Mouse (Mus musculus): ENCODE data around the gene Ankrd33. TPM values are rescaled to one million over a fixed set of nuclear protein-coding genes. Genes with fewer than 3 reads are reported as not detected.

The Ankrd33 gene
- polyA plus RNA-seq, 1 experiment from 2014 or later: not detected

DNA sequence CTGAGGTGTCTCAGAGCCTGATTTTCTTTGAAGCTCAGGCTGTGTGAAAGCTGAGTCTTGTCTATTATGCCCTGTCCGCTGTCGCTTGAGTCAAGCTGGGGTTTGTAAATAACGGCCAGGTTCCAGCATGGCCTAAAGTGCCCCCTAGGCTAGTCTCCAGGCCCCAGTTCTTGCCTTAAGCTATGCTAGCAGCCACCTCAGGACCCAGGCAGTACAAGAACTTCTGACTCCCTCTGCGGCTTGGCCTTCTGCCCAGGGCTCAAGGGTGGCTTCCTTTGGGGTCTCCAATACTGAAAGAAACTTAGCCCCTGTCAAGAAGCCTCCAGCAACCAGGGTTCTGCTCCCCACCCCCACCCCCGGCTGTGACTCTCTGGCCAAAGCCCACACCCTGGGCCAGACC lies 28.6 kb downstream of the Ankrd33 start:
- Histone ChIP-seq H3K4me3 (ENCODE audit: low read depth, low read length) (no peak overlapping the region), H3K4me1 (replicated peaks; ENCODE audit: control insufficient read depth, insufficient read depth, low read length) (peaks cover 15% of the 10 kb centered on the region), H3K36me3 (ENCODE audit: control insufficient read depth, insufficient read depth, low read length) (no peaks in the 10 kb centered on the region), H3K9ac (ENCODE audit: low read length) (no peak overlapping the region), H3K27me3 (ENCODE audit: control insufficient read depth, insufficient read depth, low read length) (no peaks in the 10 kb centered on the region), H3K27ac (ENCODE audit: low read depth, low read length) (no peak overlapping the region), H3K9me3 (ENCODE audit: control insufficient read depth, low read length) (no peaks in the 10 kb centered on the region), H3K4me2 (ENCODE audit: low read depth, low read length, severe bottlenecking) (no peak overlapping the region)
- no peak for DNase-seq (ENCODE audit: low spot score)
- WGBS: 84% methylated on average over 5 of the region's 5 CpGs
- ATAC-seq (replicated peaks; ENCODE audit: low FRiP score): no peak

DNA sequence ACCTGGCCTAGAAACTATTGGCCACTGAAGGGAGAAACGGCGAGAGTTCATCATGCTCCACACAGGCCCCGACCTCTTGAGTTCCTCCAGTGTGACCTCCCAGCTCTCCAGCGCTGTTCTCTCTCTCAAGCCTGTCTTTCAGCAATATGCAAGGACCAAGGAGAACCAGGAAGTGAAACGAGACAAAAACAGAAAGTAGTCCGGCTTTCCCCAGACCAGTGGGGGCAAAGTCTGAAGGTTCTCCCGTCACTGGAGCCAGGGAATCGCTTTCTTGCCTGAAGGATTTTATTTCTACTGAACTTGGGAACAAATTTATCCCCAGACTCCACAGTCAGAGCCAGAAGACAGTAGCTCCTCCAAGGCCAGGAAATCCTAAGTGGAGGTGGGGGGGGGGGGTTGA lies 29.2 kb downstream of the Ankrd33 start:
- Histone ChIP-seq H3K4me3 (ENCODE audit: low read depth, low read length) (no peak overlapping the region), H3K9ac (ENCODE audit: low read length) (no peak overlapping the region), H3K4me2 (ENCODE audit: low read depth, low read length, severe bottlenecking) (no peak overlapping the region), H3K4me1 (replicated peaks; ENCODE audit: control insufficient read depth, insufficient read depth, low read length) (peaks cover 10% of the 10 kb centered on the region; the same call in 1 of the 2 replicates), H3K27me3 (ENCODE audit: control insufficient read depth, insufficient read depth, low read length) (no peaks in the 10 kb centered on the region), H3K9me3 (ENCODE audit: control insufficient read depth, low read length) (no peaks in the 10 kb centered on the region), H3K36me3 (ENCODE audit: control insufficient read depth, insufficient read depth, low read length) (no peaks in the 10 kb centered on the region), H3K27ac (ENCODE audit: low read depth, low read length) (no peak overlapping the region)
- 88% methylated on average over 8 of the region's 8 CpGs for WGBS
- DNase-seq (ENCODE audit: low spot score) (no peak), ATAC-seq (replicated peaks; ENCODE audit: low FRiP score) (no peak)

DNA sequence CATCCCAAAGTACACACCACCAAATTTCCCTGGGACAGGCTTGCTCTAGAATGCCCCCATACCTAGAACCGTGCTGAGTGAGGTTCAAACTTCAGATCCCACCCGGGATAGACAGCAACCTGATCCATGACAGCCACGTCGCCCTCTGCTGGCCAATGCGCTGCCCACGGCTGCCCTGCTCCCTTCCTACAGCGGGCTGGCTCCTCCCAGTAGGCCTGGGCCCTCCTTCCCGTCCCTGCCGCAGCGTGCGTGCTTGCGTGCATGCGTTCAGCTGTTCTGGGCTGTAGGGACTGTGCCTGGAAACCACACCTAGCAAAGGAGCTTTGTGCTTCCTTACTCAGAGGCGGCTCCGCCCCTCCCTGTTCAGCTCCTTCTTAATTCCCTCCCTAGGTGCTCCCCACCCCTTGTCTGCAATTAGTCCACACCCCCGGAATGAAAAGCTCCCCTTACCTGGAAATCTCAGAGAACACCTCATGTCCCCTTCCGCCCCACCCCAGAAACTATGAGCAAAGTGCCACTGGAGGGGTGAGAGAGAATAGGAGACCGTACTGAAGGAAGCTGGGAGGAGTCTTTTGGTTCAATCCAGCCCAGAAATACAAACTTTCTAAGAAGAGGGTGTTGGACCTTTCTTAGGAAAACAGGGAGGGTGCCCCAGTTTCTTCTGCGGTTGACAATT lies 30.0 kb downstream of the Ankrd33 start:
- WGBS: 10% methylated on average over 19 of the region's 19 CpGs
- Histone ChIP-seq H3K27me3 (ENCODE audit: control insufficient read depth, insufficient read depth, low read length) (no peaks in the 10 kb centered on the region), H3K36me3 (ENCODE audit: control insufficient read depth, insufficient read depth, low read length) (no peaks in the 10 kb centered on the region), H3K4me3 (ENCODE audit: low read depth, low read length) (no peak overlapping the region), H3K9ac (ENCODE audit: low read length) (peak overlapping the region; percentile 41; the same call in 1 of the 2 replicates), H3K9me3 (ENCODE audit: control insufficient read depth, low read length) (no peaks in the 10 kb centered on the region), H3K27ac (ENCODE audit: low read depth, low read length) (no peak overlapping the region), H3K4me1 (replicated peaks; ENCODE audit: control insufficient read depth, insufficient read depth, low read length) (peaks cover 3% of the 10 kb centered on the region; the same call in 1 of the 2 replicates), H3K4me2 (ENCODE audit: low read depth, low read length, severe bottlenecking) (peak overlapping the region; percentile 34)
- ATAC-seq (replicated peaks; ENCODE audit: low FRiP score) (peak; percentile 95), DNase-seq (ENCODE audit: low spot score) (peak; percentile 97)

DNA sequence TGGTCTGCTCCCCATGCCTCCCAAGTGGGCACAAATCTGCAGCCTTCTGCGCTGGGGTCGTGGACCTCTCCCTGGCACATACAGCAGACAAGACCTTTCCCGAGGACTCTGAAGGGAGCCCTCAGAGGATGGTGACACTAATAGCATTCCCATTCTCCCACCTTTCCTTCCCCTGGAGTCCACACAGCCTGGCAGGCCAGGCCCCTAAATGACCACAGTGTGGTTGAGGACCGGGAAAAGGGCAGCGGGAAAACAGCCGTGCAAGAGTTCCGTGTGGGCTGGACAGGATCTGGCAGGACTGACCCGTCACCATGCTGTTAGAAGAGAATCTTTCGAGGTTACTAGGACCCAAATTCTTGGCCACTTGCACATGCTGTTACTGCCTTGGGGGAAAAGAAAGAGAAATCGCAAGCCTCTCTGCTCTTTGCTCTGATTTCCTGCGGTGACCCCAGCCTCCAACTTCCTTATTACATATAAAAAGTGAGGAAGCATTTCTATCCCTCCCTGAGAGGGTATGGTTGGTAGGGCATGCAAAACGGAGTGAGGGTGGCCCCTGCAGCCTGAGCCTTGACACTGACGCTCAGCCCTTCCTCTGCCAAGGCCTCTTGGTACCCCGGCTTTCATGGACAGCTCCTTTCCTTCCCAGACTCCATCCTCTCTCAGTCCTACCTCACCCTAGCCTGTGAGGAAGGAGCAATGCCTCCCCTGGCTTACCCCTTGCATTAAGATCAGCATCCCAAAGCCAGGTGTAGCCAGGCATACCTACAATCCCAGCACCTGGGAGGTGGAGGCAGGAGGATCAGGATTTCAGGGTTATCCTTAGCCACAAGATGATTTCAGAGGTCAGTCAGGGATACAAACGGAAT lies 30.8 kb downstream of the Ankrd33 start:
- 71% methylated on average over 15 of the region's 15 CpGs for WGBS
- no peaks in the 10 kb centered on the region for H3K27me3 ChIP-seq (ENCODE audit: control insufficient read depth, insufficient read depth, low read length)
- no peak overlapping the region for H3K4me2 ChIP-seq (ENCODE audit: low read depth, low read length, severe bottlenecking)
- DNase-seq (ENCODE audit: low spot score) (no peak), ATAC-seq (replicated peaks; ENCODE audit: low FRiP score) (no peak)
- no peak overlapping the region for H3K4me3 ChIP-seq (ENCODE audit: low read depth, low read length)
- no peak overlapping the region for H3K27ac ChIP-seq (ENCODE audit: low read depth, low read length)
- peak overlapping the region; percentile 41; the same call in 1 of the 2 replicates for H3K9ac ChIP-seq (ENCODE audit: low read length)
- no peaks in the 10 kb centered on the region for H3K9me3 ChIP-seq (ENCODE audit: control insufficient read depth, low read length)
- H3K4me1 ChIP-seq (replicated peaks; ENCODE audit: control insufficient read depth, insufficient read depth, low read length): peaks cover 3% of the 10 kb centered on the region; the same call in 1 of the 2 replicates
- no peaks in the 10 kb centered on the region for H3K36me3 ChIP-seq (ENCODE audit: control insufficient read depth, insufficient read depth, low read length)

DNA sequence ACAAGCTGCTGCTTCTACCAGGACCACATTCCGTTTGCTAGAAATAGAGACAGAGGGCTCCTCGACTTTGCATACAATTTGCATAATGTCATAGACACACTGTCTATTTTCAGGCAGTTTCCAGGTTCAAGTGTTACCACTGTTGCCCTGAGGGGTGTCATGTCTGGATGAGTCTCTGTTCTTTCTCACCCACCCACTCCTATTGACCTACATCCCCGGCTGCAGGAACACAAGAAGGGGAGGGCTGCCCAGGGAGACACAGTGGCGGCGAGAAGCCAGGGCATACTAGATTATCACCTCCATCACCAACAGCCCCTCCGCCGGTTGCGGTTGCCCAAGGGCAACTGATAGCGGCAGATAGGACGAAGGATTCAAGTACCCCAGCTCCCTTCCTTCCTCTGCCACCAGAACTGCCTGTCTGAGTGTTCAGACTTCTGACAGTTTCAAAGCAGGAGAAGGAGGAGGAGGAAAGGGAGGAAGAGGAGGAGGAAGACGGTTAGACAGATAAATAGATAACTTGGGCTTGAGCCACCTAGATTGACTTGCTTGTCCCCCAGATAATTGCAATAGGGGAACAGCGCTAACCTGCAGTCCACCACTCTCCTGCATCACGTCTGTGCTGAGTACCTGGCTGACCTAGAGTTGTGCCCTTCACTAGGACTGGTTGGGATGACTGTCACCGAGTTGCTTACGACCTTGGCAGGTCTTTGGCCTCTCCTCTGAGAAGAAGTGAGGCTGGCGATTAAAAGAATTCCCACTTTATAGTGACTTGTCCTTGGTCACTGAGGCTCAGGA lies 31.8 kb downstream of the Ankrd33 start:
- WGBS: 83% methylated on average over 16 of the region's 16 CpGs
- H3K9me3 ChIP-seq (ENCODE audit: control insufficient read depth, low read length): no peaks in the 10 kb centered on the region
- peaks cover 3% of the 10 kb centered on the region; the same call in 1 of the 2 replicates for H3K4me1 ChIP-seq (replicated peaks; ENCODE audit: control insufficient read depth, insufficient read depth, low read length)
- no peak overlapping the region for H3K27ac ChIP-seq (ENCODE audit: low read depth, low read length)
- H3K4me3 ChIP-seq (ENCODE audit: low read depth, low read length): no peak overlapping the region
- DNase-seq (ENCODE audit: low spot score) (no peak), ATAC-seq (replicated peaks; ENCODE audit: low FRiP score) (no peak)
- H3K36me3 ChIP-seq (ENCODE audit: control insufficient read depth, insufficient read depth, low read length): no peaks in the 10 kb centered on the region
- no peak overlapping the region for H3K4me2 ChIP-seq (ENCODE audit: low read depth, low read length, severe bottlenecking)
- H3K27me3 ChIP-seq (ENCODE audit: control insufficient read depth, insufficient read depth, low read length): no peaks in the 10 kb centered on the region
- no peak overlapping the region for H3K9ac ChIP-seq (ENCODE audit: low read length)

DNA sequence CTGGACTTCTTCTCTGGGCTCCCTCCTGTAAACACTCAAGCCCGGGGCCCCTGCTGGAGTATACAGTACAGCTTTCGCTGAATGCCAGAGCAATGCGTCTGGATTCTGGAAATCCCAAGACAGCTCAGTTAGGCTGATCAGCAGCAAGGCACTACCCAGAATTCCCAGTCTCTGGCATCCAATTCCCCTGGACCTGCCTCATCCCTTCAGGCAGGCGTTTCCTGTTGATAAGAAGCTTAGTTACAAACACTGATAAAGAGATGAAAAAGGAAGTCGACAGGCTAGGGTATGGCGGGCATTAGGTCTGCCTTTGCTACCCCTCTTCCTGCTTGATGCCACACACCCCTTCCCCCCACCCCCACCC lies 32.3 kb downstream of the Ankrd33 start:
- ATAC-seq (replicated peaks; ENCODE audit: low FRiP score) (no peak), DNase-seq (ENCODE audit: low spot score) (no peak)
- no peaks in the 10 kb centered on the region for H3K9me3 ChIP-seq (ENCODE audit: control insufficient read depth, low read length)
- no peak overlapping the region for H3K4me3 ChIP-seq (ENCODE audit: low read depth, low read length)
- H3K9ac ChIP-seq (ENCODE audit: low read length): no peak overlapping the region
- no peak overlapping the region for H3K27ac ChIP-seq (ENCODE audit: low read depth, low read length)
- no peaks in the 10 kb centered on the region for H3K27me3 ChIP-seq (ENCODE audit: control insufficient read depth, insufficient read depth, low read length)
- H3K4me1 ChIP-seq (replicated peaks; ENCODE audit: control insufficient read depth, insufficient read depth, low read length): peaks cover 3% of the 10 kb centered on the region; the same call in 1 of the 2 replicates
- WGBS: 69% methylated on average over 6 of the region's 6 CpGs
- no peak overlapping the region for H3K4me2 ChIP-seq (ENCODE audit: low read depth, low read length, severe bottlenecking)
- H3K36me3 ChIP-seq (ENCODE audit: control insufficient read depth, insufficient read depth, low read length): no peaks in the 10 kb centered on the region

DNA sequence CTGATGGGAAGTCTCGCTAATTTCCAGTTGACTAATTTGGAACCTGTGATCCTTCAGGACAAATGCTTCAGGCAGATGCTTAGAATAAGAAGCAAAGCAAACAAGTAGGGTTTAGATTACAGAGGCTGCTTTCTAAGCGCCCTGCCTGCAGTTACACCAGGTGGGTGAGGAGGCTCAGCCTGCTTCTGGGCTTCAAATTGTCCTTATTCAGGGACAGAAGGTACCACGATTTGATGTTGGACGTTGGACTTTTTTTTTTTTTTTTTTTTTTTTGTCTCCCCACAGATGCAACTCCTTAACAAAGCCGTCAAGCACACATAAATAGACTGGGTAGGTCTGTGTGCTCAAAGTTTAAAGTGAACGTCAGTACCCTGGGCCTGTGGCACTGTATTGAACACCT lies 33.0 kb downstream of the Ankrd33 start:
- H3K4me2 ChIP-seq (ENCODE audit: low read depth, low read length, severe bottlenecking): no peak overlapping the region
- H3K4me3 ChIP-seq (ENCODE audit: low read depth, low read length): no peak overlapping the region
- no peak overlapping the region for H3K9ac ChIP-seq (ENCODE audit: low read length)
- no peak for DNase-seq (ENCODE audit: low spot score)
- H3K36me3 ChIP-seq (ENCODE audit: control insufficient read depth, insufficient read depth, low read length): no peaks in the 10 kb centered on the region
- no peaks in the 10 kb centered on the region for H3K27me3 ChIP-seq (ENCODE audit: control insufficient read depth, insufficient read depth, low read length)
- no peak for ATAC-seq (replicated peaks; ENCODE audit: low FRiP score)
- peaks cover 3% of the 10 kb centered on the region; the same call in 1 of the 2 replicates for H3K4me1 ChIP-seq (replicated peaks; ENCODE audit: control insufficient read depth, insufficient read depth, low read length)
- H3K9me3 ChIP-seq (ENCODE audit: control insufficient read depth, low read length): no peaks in the 10 kb centered on the region
- no peak overlapping the region for H3K27ac ChIP-seq (ENCODE audit: low read depth, low read length)
- 69% methylated on average over 6 of the region's 6 CpGs for WGBS

DNA sequence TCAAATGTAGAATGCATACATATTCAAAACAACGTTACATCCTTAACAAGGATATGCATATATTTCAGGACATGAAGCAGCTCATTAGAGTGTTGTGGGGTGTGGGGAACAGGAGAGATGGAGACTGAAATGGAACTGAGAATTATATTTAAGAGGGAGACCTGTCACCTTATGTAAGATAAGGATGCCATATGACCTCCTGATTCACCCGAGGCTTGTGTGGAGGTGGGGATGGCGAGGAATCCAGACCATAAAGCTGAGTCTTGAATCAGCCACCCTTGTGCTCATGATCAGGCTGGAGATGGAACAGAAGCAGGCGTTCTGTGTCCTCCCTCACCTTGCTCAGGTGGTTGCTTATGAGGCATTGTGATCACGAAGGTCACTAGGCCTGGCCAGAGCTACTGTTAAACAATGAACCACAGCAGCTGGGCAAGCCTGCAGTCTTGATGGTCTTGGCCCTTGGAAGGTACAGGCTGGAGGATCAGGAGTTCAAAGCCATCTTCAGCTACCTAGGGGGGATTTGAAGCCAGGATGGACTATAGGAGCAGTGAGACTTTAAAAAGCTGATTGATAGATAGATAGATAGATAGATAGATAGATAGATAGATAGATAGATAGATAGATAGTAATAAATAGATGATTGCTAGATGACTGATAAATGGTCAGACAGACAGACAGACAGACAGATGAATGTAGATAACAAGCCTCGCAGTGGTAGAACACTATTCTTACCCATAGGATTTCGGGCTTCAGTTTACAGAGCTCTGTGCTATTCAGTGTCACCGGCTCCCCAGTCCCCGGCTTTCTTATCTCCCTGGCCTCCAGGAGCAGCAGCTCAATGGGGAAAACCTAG lies 36.1 kb downstream of the Ankrd33 start:
- Histone ChIP-seq H3K27ac (ENCODE audit: low read depth, low read length) (no peak overlapping the region), H3K4me2 (ENCODE audit: low read depth, low read length, severe bottlenecking) (no peak overlapping the region), H3K36me3 (ENCODE audit: control insufficient read depth, insufficient read depth, low read length) (no peaks in the 10 kb centered on the region), H3K9me3 (ENCODE audit: control insufficient read depth, low read length) (no peaks in the 10 kb centered on the region; the same call in 1 of the 2 replicates), H3K4me3 (ENCODE audit: low read depth, low read length) (no peak overlapping the region), H3K4me1 (replicated peaks; ENCODE audit: control insufficient read depth, insufficient read depth, low read length) (no peaks in the 10 kb centered on the region), H3K9ac (ENCODE audit: low read length) (no peak overlapping the region), H3K27me3 (ENCODE audit: control insufficient read depth, insufficient read depth, low read length) (no peaks in the 10 kb centered on the region)
- no peak for DNase-seq (ENCODE audit: low spot score)
- ATAC-seq (replicated peaks; ENCODE audit: low FRiP score): no peak
- WGBS: 73% methylated on average over 9 of the region's 9 CpGs
